In the genomic region with DNA sequence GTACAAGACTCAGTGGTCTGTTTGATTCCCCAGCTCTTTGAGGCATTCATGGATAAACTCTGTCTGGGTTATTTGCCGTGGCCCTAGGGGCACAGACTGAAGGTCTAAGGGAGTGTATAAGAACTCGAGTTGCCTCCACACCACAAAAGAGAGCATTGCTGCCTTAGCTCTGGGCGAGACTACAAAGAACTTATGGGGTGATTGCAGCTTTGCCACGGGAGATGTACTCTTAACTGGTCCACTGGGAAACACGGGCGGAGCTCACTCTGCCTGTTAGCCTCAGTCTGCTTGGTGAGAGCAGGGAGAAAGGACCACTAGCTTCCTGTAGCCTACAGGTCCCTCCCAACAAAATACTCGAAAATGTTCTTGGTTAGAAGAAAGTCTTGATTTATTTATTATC, we compare ENCODE assay signal across 24 mouse cellular contexts.
DNase-seq lines count a peak whose midpoint lies in the region; ATAC-seq and TF ChIP-seq lines count a peak whose summit lies in the region.
"Had no signal": no experiment of that assay in that cellular context is flagged by ENCODE, and none has a peak within 500 bp of the region (broad histone marks: within the 10 kb centered on the region; RNA-seq: fewer than 3 reads in every experiment).

No protein-coding gene starts in this region.

- no peak for TF ChIP-seq POLR2A in limb, embryonic 14.5 days (IDR thresholded peaks at IDR 0.05; ENCODE audit: borderline replicate concordance, extremely low read depth, insufficient read depth, insufficient read length)

- no peak overlapping the region for H3K4me2 ChIP-seq in limb, embryonic 14.5 days (replicated peaks; ENCODE audit: low read depth, low read length, severe bottlenecking)
- H3K4me2 ChIP-seq: embryonic facial prominence, embryonic 15.5 days; hindbrain, embryonic 13.5 days had no signal

- no peaks in the 10 kb centered on the region for H3K27me3 ChIP-seq in limb, embryonic 10.5 days (ENCODE audit: low read depth, poor library complexity, severe bottlenecking)
- no peaks in the 10 kb centered on the region for H3K27me3 ChIP-seq in limb, embryonic 14.5 days (ENCODE audit: control insufficient read depth, insufficient read depth, low read length)
- H3K27me3 ChIP-seq: embryonic facial prominence, embryonic 15.5 days; hindbrain, embryonic 13.5 days; Patski had no signal

- no peak; the same call in 1 of the 2 replicates for ATAC-seq in limb, embryonic 14.5 days (ENCODE audit: low FRiP score, low read depth)
- ATAC-seq: forebrain, embryonic 14.5 days; hindbrain, postnatal 0 days; Patski had no signal

- no peak overlapping the region for H3K9ac ChIP-seq in limb, embryonic 14.5 days (ENCODE audit: low read depth, low read length, severe bottlenecking)
- H3K9ac ChIP-seq: embryonic facial prominence, embryonic 15.5 days; hindbrain, embryonic 13.5 days had no signal

- peak overlapping the region; percentile 73 for H3K27ac ChIP-seq in limb, embryonic 10.5 days
- H3K27ac ChIP-seq in limb, embryonic 14.5 days (replicated peaks; ENCODE audit: low read depth, low read length) = 0 out of 2 replicates have a peak overlapping the region, but pooled peaks have one; percentile 43
- H3K27ac ChIP-seq: embryonic facial prominence, embryonic 15.5 days; forebrain, embryonic 10.5 days; hindbrain, embryonic 13.5 days; hindbrain, postnatal 0 days had no signal

- no peaks in the 10 kb centered on the region for H3K36me3 ChIP-seq in limb, embryonic 10.5 days
- H3K36me3 ChIP-seq in limb, embryonic 14.5 days (ENCODE audit: control insufficient read depth, insufficient read depth, low read length) = no peaks in the 10 kb centered on the region
- H3K36me3 ChIP-seq: embryonic facial prominence, embryonic 15.5 days; forebrain, embryonic 10.5 days; hindbrain, embryonic 13.5 days had no signal

- peak; percentile 52 for DNase-seq in A20 (ENCODE audit: low read depth, low spot score)
- peak; percentile 14 for DNase-seq in R1 (ENCODE audit: low read depth, low spot score)
- DNase-seq in limb, embryonic 10.5 days (ENCODE audit: low spot score) = no peak
- DNase-seq in limb, embryonic 14.5 days (ENCODE audit: low spot score) = no peak
- DNase-seq in kidney, postnatal 14 days = no peak
- no peak for DNase-seq in gastrocnemius, postnatal 36 days
- DNase-seq in heart, postnatal 10 days = no peak
- DNase-seq in gastrocnemius, postnatal 10 days = no peak
- DNase-seq: adrenal gland, adult 8-10 months; adrenal gland, postnatal 36 days; cerebellum, adult 11 months; cerebellum, adult 8-10 months; cerebellum, postnatal 25 days; gastrocnemius, postnatal 25 days; heart, adult 11 months; heart, postnatal 14 days; kidney, adult 18-20 months had no signal

- no peak overlapping the region for H3K4me3 ChIP-seq in limb, embryonic 10.5 days
- no peak overlapping the region for H3K4me3 ChIP-seq in limb, embryonic 14.5 days (replicated peaks; ENCODE audit: low read length)
- H3K4me3 ChIP-seq: embryonic facial prominence, embryonic 15.5 days; erythroblast, embryonic 14.5 days; forebrain, embryonic 10.5 days; hindbrain, embryonic 13.5 days had no signal

- H3K4me1 ChIP-seq in limb, embryonic 10.5 days = peaks cover 20% of the 10 kb centered on the region
- peaks cover 11% of the 10 kb centered on the region for H3K4me1 ChIP-seq in limb, embryonic 14.5 days (ENCODE audit: control insufficient read depth, insufficient read depth, low read length)
- H3K4me1 ChIP-seq: forebrain, embryonic 10.5 days; hindbrain, embryonic 13.5 days had no signal

- H3K9me3 ChIP-seq in limb, embryonic 10.5 days (replicated peaks) = no peaks in the 10 kb centered on the region
- no peaks in the 10 kb centered on the region for H3K9me3 ChIP-seq in limb, embryonic 14.5 days (ENCODE audit: control insufficient read depth, low read length)
- H3K9me3 ChIP-seq: embryonic facial prominence, embryonic 15.5 days; forebrain, embryonic 10.5 days; hindbrain, embryonic 13.5 days had no signal

- WGBS in limb, embryonic 10.5 days = 80% methylated on average over 7 of the region's 7 CpGs
- WGBS in limb, embryonic 14.5 days = 29% methylated on average over 7 of the region's 7 CpGs

- intact Hi-C loops in gastrocnemius, postnatal 36 days (cut with DNase I) = no loop called here
- intact Hi-C loops in heart, postnatal 10 days (cut with DNase I) = no loop called here

Comparison
In these comparisons a context has a peak if more than half of its experiments do, and no peak if none do; other contexts are left out.
1. DNase-seq: peak in A20 (single experiment) and R1 (single experiment); none in limb, embryonic 10.5 days (single experiment), limb, embryonic 14.5 days (single experiment), kidney, postnatal 14 days (single experiment), gastrocnemius, postnatal 36 days (0 of 2), heart, postnatal 10 days (0 of 2) and gastrocnemius, postnatal 10 days (single experiment).